Mouse (Mus musculus) limb, embryonic 13.5 days (tissue): ENCODE results near the gene Fbxo4. TPM values are rescaled to one million over a fixed set of nuclear protein-coding genes. Genes with fewer than 3 reads are reported as not detected.

Experiments
- ATAC-seq: fragments of 200-750 bp; cut with Nextera tagmentation; 2 replicates; pipeline ENCODE4 v1.8.0; 2017; ENCODE audit warnings: low read depth, moderate number of reproducible peaks, moderate TSS enrichment; ENCODE audit not compliant: low FRiP score
- H3K27ac ChIP-seq: fragments of 300-500 bp; sonication (generic); 2 replicates; pipeline ENCODE4 v1.5.1; 2015; ENCODE audit warnings: inconsistent platforms, mild to moderate bottlenecking, moderate library complexity
- H3K27me3 ChIP-seq: fragments of 300-500 bp; sonication (generic); 2 replicates; pipeline ENCODE4 v1.6.1; 2015; ENCODE audit warnings: mild to moderate bottlenecking, inconsistent platforms
- H3K36me3 ChIP-seq: fragments of 300-500 bp; sonication (generic); 2 replicates; pipeline ENCODE4 v1.6.1; 2015; ENCODE audit warnings: inconsistent platforms, mild to moderate bottlenecking, moderate library complexity
- H3K4me1 ChIP-seq: fragments of 300-500 bp; sonication (generic); 2 replicates; pipeline ENCODE4 v1.6.1; 2015; ENCODE audit warnings: inconsistent platforms
- H3K4me2 ChIP-seq: fragments of 300-500 bp; sonication (generic); replicated peaks from 2 replicates; pipeline ENCODE4 v1.6.1; 2015; ENCODE audit warnings: inconsistent platforms, mild to moderate bottlenecking, moderate library complexity
- H3K4me3 ChIP-seq: fragments of 300-500 bp; sonication (generic); 2 replicates; pipeline ENCODE4 v1.5.1; 2015; ENCODE audit warnings: moderate library complexity, mild to moderate bottlenecking, inconsistent platforms
- H3K9ac ChIP-seq: fragments of 300-500 bp; sonication (generic); 2 replicates; pipeline ENCODE4 v1.6.1; 2015; ENCODE audit warnings: mild to moderate bottlenecking, inconsistent platforms
- H3K9me3 ChIP-seq: fragments of 300-500 bp; sonication (generic); 2 replicates; pipeline ENCODE4 v1.6.1; 2016; ENCODE audit warnings: inconsistent platforms
- WGBS: fragments of 180-500 bp; shearing (Covaris S2); methylation state at CpG from one replicate; pipeline ENCODE4 v1.1.7; 2015; 5-methylcytosine and 5-hydroxymethylcytosine counted together
- polyA plus RNA-seq: library from polyadenylated mRNA; unstranded; fragments of >200 nt; fragmentation: Nextera tagmentation; extraction: Ambion mirVana; gene quantifications from 2 replicates; pipeline ENCODE4 v1.2.1, GENCODE M21; 2015

The Fbxo4 gene
- polyA plus RNA-seq, 1 experiment from 2014 or later, result 8.2 TPM

DNA sequence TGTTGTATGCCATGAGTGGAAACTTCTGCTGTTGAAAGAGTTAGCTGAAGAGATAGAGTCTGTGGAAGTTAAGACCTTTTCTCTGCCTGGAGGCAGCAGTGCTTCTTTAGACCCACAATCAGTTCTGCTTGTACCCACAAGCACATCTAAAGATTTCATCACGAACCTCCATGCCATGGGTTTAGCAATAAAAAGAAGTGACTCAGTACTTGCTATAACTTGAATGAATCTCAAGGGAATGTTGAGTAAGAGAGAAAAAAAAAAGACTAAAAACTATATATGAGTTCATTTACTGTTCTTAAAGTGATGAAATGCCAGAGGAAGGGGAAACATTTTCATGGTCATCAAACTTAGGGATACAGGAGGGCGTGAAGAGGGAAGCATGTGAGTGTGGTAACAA, 21.2 kb upstream of the Fbxo4 start:
- H3K9me3 ChIP-seq, result peaks cover 8% of the 10 kb centered on the region
- H3K27me3 ChIP-seq, result no peaks in the 10 kb centered on the region
- ATAC-seq, result no peak
- WGBS, result 74% methylated on average over 2 of the region's 2 CpGs
- H3K9ac ChIP-seq, result no peak overlapping the region
- H3K27ac ChIP-seq, result no peak overlapping the region
- no peaks in the 10 kb centered on the region for H3K4me1 ChIP-seq
- H3K36me3 ChIP-seq, result no peaks in the 10 kb centered on the region
- H3K4me2 ChIP-seq, result no peak overlapping the region
- H3K4me3 ChIP-seq, result no peak overlapping the region

DNA sequence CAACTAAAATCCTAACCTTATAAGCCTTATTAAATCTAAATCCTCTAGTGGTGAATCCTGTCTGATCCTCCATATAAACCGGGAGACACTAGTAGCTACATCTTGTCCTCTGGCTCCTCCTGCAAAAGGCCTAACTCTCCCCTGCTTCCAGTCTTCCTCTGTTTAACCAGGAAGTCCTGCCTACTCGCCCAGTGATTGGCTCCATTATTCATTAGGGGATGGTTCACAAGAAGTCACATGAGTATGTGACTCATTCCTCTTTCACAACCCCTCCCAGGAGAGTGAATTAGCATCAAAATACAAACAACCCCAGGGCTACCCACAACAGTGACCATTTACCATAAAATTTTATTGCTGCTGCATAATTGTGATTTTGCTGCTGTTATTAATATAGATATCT, 19.8 kb upstream of the Fbxo4 start:
- Histone ChIP-seq H3K9ac (no peak overlapping the region), H3K27me3 (no peaks in the 10 kb centered on the region), H3K4me3 (no peak overlapping the region), H3K9me3 (no peaks in the 10 kb centered on the region), H3K27ac (no peak overlapping the region), H3K36me3 (no peaks in the 10 kb centered on the region), H3K4me2 (no peak overlapping the region), H3K4me1 (peaks cover 6% of the 10 kb centered on the region)
- 71% methylated on average over 2 of the region's 2 CpGs for WGBS
- ATAC-seq, result no peak

DNA sequence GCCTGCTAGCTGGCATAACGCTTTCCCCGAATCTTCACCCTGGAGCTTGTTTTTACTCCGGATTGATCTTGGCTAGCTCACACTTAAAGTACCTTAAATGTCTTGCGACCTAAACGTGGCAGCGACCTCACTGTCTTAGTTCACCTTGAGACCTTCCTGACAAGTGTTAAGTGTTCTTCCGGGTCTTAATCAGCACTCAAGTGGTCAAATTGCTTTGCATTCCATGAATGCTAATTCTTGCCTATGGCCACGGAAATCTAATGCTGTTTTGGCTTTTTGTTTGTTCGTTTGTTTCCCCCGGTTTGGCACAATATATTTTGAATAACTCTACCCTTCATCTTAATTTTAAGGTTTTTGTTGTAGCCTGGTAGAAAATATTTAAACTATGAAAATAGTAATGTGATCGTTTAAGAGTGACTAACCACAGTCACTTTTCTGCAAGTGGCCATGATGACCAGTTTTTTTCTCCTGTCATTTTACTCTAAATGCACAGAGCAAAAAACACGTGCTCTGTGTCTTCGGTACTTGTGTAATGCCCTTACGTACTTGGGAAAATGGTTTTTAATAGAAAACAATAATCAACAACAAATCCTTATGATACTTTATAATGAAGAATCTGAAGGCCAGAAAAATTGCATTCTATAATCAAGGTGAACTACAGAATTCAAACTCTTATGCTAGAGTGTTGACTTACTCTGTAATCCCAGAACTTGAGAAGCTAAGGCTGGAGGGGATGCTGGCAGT, 17.1 kb upstream of the Fbxo4 start:
- Histone ChIP-seq H3K4me2 (peak overlapping the region; percentile 72), H3K9me3 (no peaks in the 10 kb centered on the region), H3K27me3 (no peaks in the 10 kb centered on the region), H3K9ac (peak overlapping the region; percentile 71), H3K4me1 (peaks cover 6% of the 10 kb centered on the region), H3K27ac (peak overlapping the region; percentile 86), H3K4me3 (peak overlapping the region; percentile 81), H3K36me3 (peaks cover 8% of the 10 kb centered on the region)
- 19% methylated on average over 14 of the region's 14 CpGs for WGBS
- no peak for ATAC-seq

DNA sequence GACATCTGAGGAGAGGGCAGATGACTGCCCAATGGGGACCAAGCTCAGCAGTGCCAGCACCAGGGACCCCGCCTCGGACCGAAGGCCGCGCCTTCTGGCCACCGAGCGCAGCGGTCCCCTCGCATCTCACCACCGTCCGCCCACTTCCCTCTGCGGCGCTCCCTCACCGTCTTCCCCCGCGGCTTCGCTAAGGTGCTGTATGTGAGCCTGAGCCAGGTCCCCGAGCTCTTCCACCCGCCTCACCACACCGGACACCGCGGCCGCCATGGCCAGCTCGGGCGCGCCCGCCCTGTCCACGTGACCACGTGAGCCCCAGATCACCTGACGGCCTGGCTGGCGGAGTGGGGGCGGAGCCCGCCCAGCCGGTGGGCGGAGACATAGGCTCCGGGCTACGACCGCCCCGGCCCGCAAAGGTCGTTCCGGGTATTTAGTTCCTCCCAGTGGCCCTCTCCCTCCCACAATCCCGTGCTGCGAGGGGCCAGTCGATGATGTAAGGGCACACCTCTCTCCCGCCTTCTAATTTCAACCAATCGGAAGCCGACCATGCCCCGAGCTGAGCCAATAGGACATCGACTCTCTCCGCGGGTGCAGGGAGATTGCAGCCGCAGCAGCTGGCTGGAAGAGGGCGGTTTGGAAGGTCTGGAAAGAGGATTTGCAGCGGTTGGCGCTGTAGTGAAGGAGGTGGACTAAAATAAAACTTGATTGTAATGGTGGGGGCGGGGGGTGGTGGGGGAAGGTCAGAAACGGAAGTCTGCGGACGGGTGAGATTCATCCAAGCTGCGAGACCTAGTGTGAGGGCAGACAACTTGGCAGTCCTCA, 16.3 kb upstream of the Fbxo4 start, which contains the start of gene AW549877:
AW549877 (minus strand) TSS at position 297 of the 819 bp plus-strand sequence.
- peaks cover 16% of the 10 kb centered on the region for H3K36me3 ChIP-seq
- H3K9me3 ChIP-seq, result no peaks in the 10 kb centered on the region
- WGBS, result under 1% methylated on average over 61 of the region's 61 CpGs
- no peaks in the 10 kb centered on the region for H3K27me3 ChIP-seq
- ATAC-seq, result peak; percentile 99
- H3K4me1 ChIP-seq, result peaks cover 6% of the 10 kb centered on the region
- peak within 1 kb of the TSS; percentile 72 for H3K4me2 ChIP-seq
- peak within 1 kb of the TSS; percentile 84 for H3K9ac ChIP-seq
- peak within 1 kb of the TSS; percentile 81 for H3K4me3 ChIP-seq
- H3K27ac ChIP-seq, result peak within 1 kb of the TSS; percentile 92

DNA sequence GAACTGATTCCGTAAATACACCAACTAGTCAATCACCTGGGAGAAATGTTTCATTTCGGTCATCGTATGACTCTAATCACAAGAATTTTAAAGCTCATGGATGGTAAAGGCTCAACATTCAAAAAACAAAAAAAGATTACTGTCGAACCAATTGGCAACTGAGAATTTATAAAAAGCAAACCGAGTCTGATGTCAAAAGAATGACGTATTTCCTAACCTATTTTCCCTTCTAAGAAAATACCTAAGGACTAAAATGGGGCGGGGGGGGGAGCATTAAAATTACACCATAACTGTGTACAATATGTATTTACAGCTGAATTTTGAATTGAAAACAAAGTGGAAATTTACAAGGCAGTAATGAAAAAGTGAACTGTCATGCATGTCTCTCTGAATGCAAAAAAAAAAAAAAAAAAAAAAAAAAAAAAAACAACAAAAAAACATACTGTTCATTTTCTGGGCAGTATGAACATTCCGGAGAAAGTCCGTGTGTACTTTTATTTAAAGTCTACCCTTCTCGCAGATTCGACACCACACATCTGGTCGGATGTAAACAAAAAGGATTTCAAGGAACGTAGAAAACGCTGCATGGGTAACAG, 15.6 kb upstream of the Fbxo4 start:
- Histone ChIP-seq H3K4me1 (peaks cover 6% of the 10 kb centered on the region), H3K4me3 (peak overlapping the region; percentile 81), H3K36me3 (peaks cover 22% of the 10 kb centered on the region), H3K9ac (peak overlapping the region; percentile 84), H3K27me3 (no peaks in the 10 kb centered on the region), H3K9me3 (no peaks in the 10 kb centered on the region), H3K27ac (peak overlapping the region; percentile 92), H3K4me2 (peak overlapping the region; percentile 59)
- 24% methylated on average over 14 of the region's 14 CpGs for WGBS
- no peak for ATAC-seq

DNA sequence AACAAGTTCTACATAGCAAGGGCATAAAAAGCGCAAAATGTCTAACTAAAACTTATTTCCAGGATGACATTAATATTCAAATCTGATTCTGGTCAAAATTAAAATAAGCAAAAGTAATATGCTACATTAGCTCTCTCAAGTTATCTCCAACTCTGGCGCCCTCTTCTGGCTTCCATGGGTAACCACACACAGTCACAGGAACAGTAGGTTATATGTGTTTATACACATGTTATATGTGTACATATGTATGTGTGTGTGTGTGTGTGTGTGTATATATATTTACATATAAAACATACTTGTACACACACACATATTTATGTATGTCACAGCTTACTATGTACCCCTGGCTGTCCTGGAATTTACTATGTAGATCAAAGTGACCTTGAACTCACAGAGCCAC, 8.6 kb upstream of the Fbxo4 start:
- Histone ChIP-seq H3K4me1 (no peaks in the 10 kb centered on the region), H3K4me3 (no peak overlapping the region), H3K36me3 (peaks cover 74% of the 10 kb centered on the region), H3K4me2 (no peak overlapping the region), H3K27me3 (no peaks in the 10 kb centered on the region), H3K9ac (no peak overlapping the region), H3K27ac (no peak overlapping the region), H3K9me3 (no peaks in the 10 kb centered on the region)
- WGBS, result 61% methylated on average over 2 of the region's 2 CpGs
- no peak for ATAC-seq

DNA sequence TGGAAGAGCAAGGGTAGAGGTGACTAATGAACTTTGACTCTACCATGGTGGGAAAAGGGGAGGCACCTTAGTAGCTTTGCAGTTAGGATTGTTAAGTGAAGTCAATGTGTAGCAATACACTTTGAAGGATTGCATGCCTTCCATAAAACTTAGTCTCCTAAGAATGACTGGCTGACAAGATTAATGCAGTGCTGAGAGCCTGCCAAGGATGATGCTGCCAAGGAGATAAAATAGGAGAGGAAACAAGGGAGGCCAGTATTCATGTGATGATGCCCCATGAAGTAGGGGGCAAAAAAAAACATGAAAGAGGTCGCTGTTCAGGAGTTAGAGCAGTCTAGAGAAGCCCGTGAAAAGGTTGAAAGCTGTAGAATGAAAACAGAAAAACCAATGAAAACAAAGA, 5.5 kb upstream of the Fbxo4 start:
- no peak overlapping the region for H3K9ac ChIP-seq
- 87% methylated on average over 2 of the region's 2 CpGs for WGBS
- H3K27ac ChIP-seq, result no peak overlapping the region
- H3K4me2 ChIP-seq, result no peak overlapping the region
- H3K4me3 ChIP-seq, result no peak overlapping the region
- no peaks in the 10 kb centered on the region for H3K27me3 ChIP-seq
- no peak for ATAC-seq
- H3K36me3 ChIP-seq, result peaks cover 65% of the 10 kb centered on the region
- no peaks in the 10 kb centered on the region for H3K9me3 ChIP-seq
- H3K4me1 ChIP-seq, result peaks cover 2% of the 10 kb centered on the region; the same call in 1 of the 2 replicates

DNA sequence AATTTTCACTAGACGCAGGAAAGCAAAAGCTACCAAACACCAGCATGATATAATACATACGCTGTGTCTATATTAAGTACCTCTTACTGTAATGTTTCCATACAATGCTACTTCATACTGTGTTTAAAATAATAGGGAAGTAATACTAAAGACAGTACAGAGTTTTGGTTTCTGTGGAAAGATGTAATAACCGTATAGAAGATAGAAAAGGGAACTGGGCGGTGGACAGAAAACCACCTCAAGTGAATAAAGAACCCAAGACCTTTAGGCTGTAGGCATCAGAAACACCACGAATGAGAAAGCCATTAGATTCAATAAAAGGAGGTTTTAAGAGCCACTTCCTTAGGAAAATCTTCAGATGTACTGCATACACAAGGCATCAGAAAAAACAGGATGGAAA, 3.4 kb upstream of the Fbxo4 start:
- ATAC-seq, result no peak
- Histone ChIP-seq H3K9me3 (no peaks in the 10 kb centered on the region), H3K27ac (no peak overlapping the region), H3K4me1 (peaks cover 5% of the 10 kb centered on the region; the same call in 1 of the 2 replicates), H3K4me2 (no peak overlapping the region), H3K9ac (no peak overlapping the region), H3K27me3 (no peaks in the 10 kb centered on the region), H3K4me3 (no peak overlapping the region), H3K36me3 (peaks cover 50% of the 10 kb centered on the region)
- 87% methylated on average over 5 of the region's 5 CpGs for WGBS

DNA sequence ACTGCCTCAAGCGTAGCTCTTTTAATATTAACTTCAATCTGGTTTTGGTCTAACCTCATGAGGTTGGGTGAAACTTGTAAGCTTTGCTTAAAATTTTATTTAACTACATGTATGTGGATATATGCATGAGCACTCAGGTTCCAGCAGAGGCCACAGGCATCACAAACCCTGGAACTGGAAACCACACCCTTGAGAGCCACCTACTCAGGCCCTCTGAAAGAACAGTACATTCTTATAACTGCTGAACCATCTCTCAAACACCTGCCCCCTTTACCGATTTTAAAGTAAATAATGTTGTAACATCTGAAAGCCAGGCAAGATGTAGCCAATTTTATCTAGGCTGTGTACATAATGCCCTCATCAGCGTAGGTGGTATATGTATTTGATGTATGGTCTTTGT, 498 bp upstream of the Fbxo4 start:
- peaks cover 5% of the 10 kb centered on the region; the same call in 1 of the 2 replicates for H3K4me1 ChIP-seq
- H3K27ac ChIP-seq, result peak overlapping the region; percentile 96
- H3K9me3 ChIP-seq, result no peaks in the 10 kb centered on the region
- peaks cover 31% of the 10 kb centered on the region for H3K36me3 ChIP-seq
- 85% methylated on average over 3 of the region's 3 CpGs for WGBS
- H3K4me3 ChIP-seq, result peak overlapping the region; percentile 68
- no peaks in the 10 kb centered on the region for H3K27me3 ChIP-seq
- H3K4me2 ChIP-seq, result peak overlapping the region; percentile 66
- H3K9ac ChIP-seq, result 0 out of 2 replicates have a peak overlapping the region, but pooled peaks have one; percentile 94
- ATAC-seq, result no peak

DNA sequence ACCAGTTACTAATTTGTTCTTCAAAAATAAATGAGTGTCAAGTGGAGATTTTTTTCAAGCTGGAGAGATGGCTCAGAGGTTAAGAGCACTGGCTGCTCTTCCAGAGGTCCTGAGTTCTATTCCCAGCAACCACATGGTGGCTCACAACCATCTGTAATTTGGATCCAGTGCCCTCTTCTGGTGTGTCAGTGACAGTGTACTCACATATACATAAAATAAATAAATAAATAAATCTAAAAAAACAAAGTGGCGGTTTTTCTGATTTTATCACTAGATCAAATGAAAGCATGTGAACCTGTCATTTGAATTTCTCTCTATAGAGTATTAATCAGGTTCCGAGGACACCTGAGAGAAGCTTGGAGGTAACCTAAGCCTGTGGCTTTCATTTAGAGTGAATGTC, 1.1 kb downstream of the Fbxo4 start:
- no peak for ATAC-seq

DNA sequence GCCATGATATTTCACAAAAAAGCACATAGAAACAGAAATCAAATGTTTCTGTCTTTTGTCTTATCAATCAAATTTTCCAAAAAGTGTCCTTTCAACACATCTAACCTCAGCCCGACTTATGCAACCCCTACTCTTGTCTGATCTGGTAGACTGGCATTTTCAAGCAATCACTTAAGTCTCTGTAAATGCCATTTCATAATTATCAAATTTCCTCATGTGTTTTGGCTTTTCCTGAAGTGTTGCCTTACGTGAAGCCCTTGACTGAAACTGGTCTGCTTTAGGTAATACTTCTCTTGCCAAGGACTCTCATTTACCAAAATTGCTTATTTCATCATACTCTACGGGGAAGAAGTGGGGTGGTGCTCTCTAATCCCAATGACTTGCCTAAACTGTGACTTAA, 6.1 kb downstream of the Fbxo4 start:
- 90% methylated on average over 3 of the region's 3 CpGs for WGBS
- no peak for ATAC-seq
- Histone ChIP-seq H3K4me1 (no peaks in the 10 kb centered on the region), H3K4me3 (no peak overlapping the region), H3K9me3 (no peaks in the 10 kb centered on the region), H3K4me2 (no peak overlapping the region), H3K36me3 (peaks cover 19% of the 10 kb centered on the region), H3K27me3 (no peaks in the 10 kb centered on the region), H3K27ac (no peak overlapping the region), H3K9ac (no peak overlapping the region)

More for the DNA sequence above, 1.1 kb downstream of the Fbxo4 start:
- no peaks in the 10 kb centered on the region for H3K27me3 ChIP-seq
- peaks cover 5% of the 10 kb centered on the region; the same call in 1 of the 2 replicates for H3K4me1 ChIP-seq
- H3K27ac ChIP-seq, result no peak overlapping the region
- no peak overlapping the region for H3K4me2 ChIP-seq
- no peaks in the 10 kb centered on the region for H3K9me3 ChIP-seq
- no peak overlapping the region for H3K9ac ChIP-seq
- peaks cover 15% of the 10 kb centered on the region for H3K36me3 ChIP-seq
- WGBS, result 88% methylated on average over 2 of the region's 2 CpGs
- H3K4me3 ChIP-seq, result no peak overlapping the region

DNA sequence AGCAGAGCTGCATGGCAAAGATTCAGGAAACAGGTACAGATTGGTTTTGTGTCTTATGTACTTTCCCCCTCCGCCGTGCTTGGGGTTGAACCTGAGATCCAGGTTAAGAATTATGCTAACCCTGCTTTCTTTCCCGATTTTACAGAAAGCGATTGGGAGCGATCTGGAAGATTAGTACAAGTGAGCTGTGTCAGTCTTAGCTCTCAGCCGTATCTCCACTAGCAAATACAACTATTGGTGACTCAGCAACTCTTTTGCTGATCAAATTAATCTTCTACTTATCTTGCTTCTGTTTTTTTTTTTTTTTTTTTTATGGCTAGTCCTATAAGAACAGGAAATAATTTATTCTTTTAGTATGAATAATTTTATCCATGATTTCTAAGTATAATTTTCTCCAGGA, 9.2 kb downstream of the Fbxo4 start:
- Histone ChIP-seq H3K27me3 (no peaks in the 10 kb centered on the region), H3K4me2 (no peak overlapping the region), H3K4me3 (no peak overlapping the region), H3K36me3 (peaks cover 22% of the 10 kb centered on the region), H3K9me3 (no peaks in the 10 kb centered on the region), H3K9ac (no peak overlapping the region), H3K4me1 (no peaks in the 10 kb centered on the region), H3K27ac (no peak overlapping the region)
- 96% methylated on average over 6 of the region's 6 CpGs for WGBS
- ATAC-seq, result no peak
